In the genomic region with DNA sequence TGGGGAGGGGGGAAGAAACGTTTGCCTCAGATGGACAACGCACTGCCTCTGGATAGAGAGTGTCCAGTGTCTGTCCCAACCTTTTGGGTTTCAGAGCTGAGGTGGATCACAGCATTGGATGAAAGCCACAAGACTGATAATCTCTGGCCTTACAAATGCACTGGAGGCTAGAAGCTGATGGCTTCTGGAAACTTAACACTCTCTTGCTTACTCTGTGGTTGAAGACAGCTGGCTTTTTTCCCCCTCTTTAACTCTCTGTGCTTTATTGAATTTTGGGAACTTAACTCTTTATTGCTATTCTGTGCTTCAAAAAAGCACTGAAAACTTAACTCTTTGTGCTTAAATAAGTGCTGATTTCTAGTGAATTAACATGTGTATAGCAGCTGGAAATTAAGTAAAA, we compare ENCODE assay signal across 11 mouse cellular contexts.
DNase-seq lines count a peak whose midpoint lies in the region; ATAC-seq and TF ChIP-seq lines count a peak whose summit lies in the region.
"Had no signal": no experiment of that assay in that cellular context is flagged by ENCODE, and none has a peak within 500 bp of the region (broad histone marks: within the 10 kb centered on the region; RNA-seq: fewer than 3 reads in every experiment).

No protein-coding gene starts in this region.

- WGBS in heart, postnatal 0 days = 46% methylated on average over 2 of the region's 2 CpGs
- 52% methylated on average over 2 of the region's 2 CpGs for WGBS in lung, embryonic 14.5 days
- WGBS in embryonic facial prominence, embryonic 15.5 days = 26% methylated on average over 2 of the region's 2 CpGs
- 64% methylated on average over 2 of the region's 2 CpGs for WGBS in stomach, postnatal 0 days

- no peaks in the 10 kb centered on the region for H3K9me3 ChIP-seq in heart, postnatal 0 days (replicated peaks; ENCODE audit: control insufficient read depth, low read length)
- H3K9me3 ChIP-seq in lung, embryonic 14.5 days (ENCODE audit: low read depth, low read length) = no peaks in the 10 kb centered on the region
- no peaks in the 10 kb centered on the region for H3K9me3 ChIP-seq in embryonic facial prominence, embryonic 15.5 days (replicated peaks)
- H3K9me3 ChIP-seq in stomach, postnatal 0 days (ENCODE audit: control insufficient read depth, low read length) = no peaks in the 10 kb centered on the region
- H3K9me3 ChIP-seq: heart, embryonic 13.5 days; kidney, embryonic 15.5 days had no signal

- ATAC-seq in heart, postnatal 0 days (ENCODE audit: insufficient read depth, low read depth) = no peak
- no peak for ATAC-seq in lung, embryonic 14.5 days (ENCODE audit: insufficient read depth)
- no peak for ATAC-seq in embryonic facial prominence, embryonic 15.5 days (ENCODE audit: insufficient number of reproducible peaks, low FRiP score, low TSS enrichment, low read depth)
- no peak for ATAC-seq in stomach, postnatal 0 days (ENCODE audit: low FRiP score, low TSS enrichment)

- no peak for TF ChIP-seq CTCF in heart, postnatal 0 days (IDR thresholded peaks at IDR 0.05; ENCODE audit: low read depth)
- TF ChIP-seq CTCF in lung, embryonic 14.5 days (IDR thresholded peaks at IDR 0.05; ENCODE audit: low read depth) = no peak
- no peak for TF ChIP-seq CTCF in stomach, postnatal 0 days (IDR thresholded peaks at IDR 0.05; ENCODE audit: low read depth)

- no peak for DNase-seq in heart, postnatal 0 days (ENCODE audit: low spot score)
- no peak for DNase-seq in heart, adult 8-10 months (ENCODE audit: low spot score)
- peak; percentile 33 for DNase-seq in lung, embryonic 14.5 days
- DNase-seq in lung, postnatal 25 days (ENCODE audit: low spot score) = no peak
- DNase-seq in stomach, postnatal 0 days (ENCODE audit: low spot score) = peak; percentile 4
- DNase-seq in right cerebral cortex, postnatal 36 days (ENCODE audit: low spot score in 2 of 2) = no peak
- DNase-seq: gastrocnemius, postnatal 10 days had no signal

- no peaks in the 10 kb centered on the region for H3K27me3 ChIP-seq in heart, postnatal 0 days (ENCODE audit: control insufficient read depth, insufficient read depth, low read length)
- H3K27me3 ChIP-seq in lung, embryonic 14.5 days (ENCODE audit: insufficient read depth, low read length) = no peaks in the 10 kb centered on the region
- no peaks in the 10 kb centered on the region for H3K27me3 ChIP-seq in embryonic facial prominence, embryonic 15.5 days
- H3K27me3 ChIP-seq in stomach, postnatal 0 days (ENCODE audit: control insufficient read depth, insufficient read depth, low read length) = no peaks in the 10 kb centered on the region
- H3K27me3 ChIP-seq: heart, embryonic 13.5 days; kidney, embryonic 15.5 days had no signal

- no peak overlapping the region for H3K4me3 ChIP-seq in heart, postnatal 0 days (ENCODE audit: low read depth, low read length)
- H3K4me3 ChIP-seq in lung, embryonic 14.5 days (ENCODE audit: low read depth, low read length) = no peak overlapping the region
- no peak overlapping the region for H3K4me3 ChIP-seq in embryonic facial prominence, embryonic 15.5 days (replicated peaks)
- no peak overlapping the region for H3K4me3 ChIP-seq in stomach, postnatal 0 days (ENCODE audit: low read depth, low read length)
- H3K4me3 ChIP-seq: heart, embryonic 13.5 days; kidney, embryonic 15.5 days had no signal

- H3K9ac ChIP-seq in heart, postnatal 0 days (replicated peaks; ENCODE audit: low read depth, low read length) = no peak overlapping the region
- H3K9ac ChIP-seq in lung, embryonic 14.5 days = no peak overlapping the region
- no peak overlapping the region for H3K9ac ChIP-seq in embryonic facial prominence, embryonic 15.5 days
- no peak overlapping the region for H3K9ac ChIP-seq in stomach, postnatal 0 days (ENCODE audit: low read length)
- H3K9ac ChIP-seq: heart, embryonic 13.5 days; kidney, embryonic 15.5 days had no signal

- H3K36me3 ChIP-seq in heart, postnatal 0 days (replicated peaks; ENCODE audit: control insufficient read depth, insufficient read depth, low read length) = no peaks in the 10 kb centered on the region
- H3K36me3 ChIP-seq in lung, embryonic 14.5 days (ENCODE audit: insufficient read depth) = no peaks in the 10 kb centered on the region
- H3K36me3 ChIP-seq in embryonic facial prominence, embryonic 15.5 days = no peaks in the 10 kb centered on the region
- H3K36me3 ChIP-seq in stomach, postnatal 0 days (ENCODE audit: control insufficient read depth, insufficient read depth, low read length) = no peaks in the 10 kb centered on the region
- H3K36me3 ChIP-seq: heart, embryonic 13.5 days; kidney, embryonic 15.5 days had no signal

- H3K4me2 ChIP-seq in heart, postnatal 0 days (ENCODE audit: low read depth, low read length) = no peak overlapping the region
- no peak overlapping the region for H3K4me2 ChIP-seq in lung, embryonic 14.5 days
- H3K4me2 ChIP-seq in embryonic facial prominence, embryonic 15.5 days (replicated peaks) = no peak overlapping the region
- no peak overlapping the region for H3K4me2 ChIP-seq in stomach, postnatal 0 days (replicated peaks; ENCODE audit: low read depth)
- H3K4me2 ChIP-seq: heart, embryonic 13.5 days; kidney, embryonic 15.5 days; liver, embryonic 11.5 days had no signal

- H3K4me1 ChIP-seq in heart, postnatal 0 days (ENCODE audit: control insufficient read depth, insufficient read depth) = peaks cover 16% of the 10 kb centered on the region
- H3K4me1 ChIP-seq in lung, embryonic 14.5 days (ENCODE audit: insufficient read depth) = no peaks in the 10 kb centered on the region
- peaks cover 15% of the 10 kb centered on the region; the same call in 1 of the 2 replicates for H3K4me1 ChIP-seq in embryonic facial prominence, embryonic 15.5 days
- H3K4me1 ChIP-seq in stomach, postnatal 0 days (replicated peaks; ENCODE audit: control insufficient read depth, insufficient read depth) = no peaks in the 10 kb centered on the region

- no peak for TF ChIP-seq EP300 in heart, postnatal 0 days (IDR thresholded peaks at IDR 0.05; ENCODE audit: low read depth)
- TF ChIP-seq EP300 in stomach, postnatal 0 days (optimal IDR thresholded peaks at IDR 0.05) = no peak

- peak overlapping the region; percentile 3; the same call in 1 of the 2 replicates for H3K27ac ChIP-seq in heart, postnatal 0 days (ENCODE audit: low read depth)
- H3K27ac ChIP-seq in lung, embryonic 14.5 days (ENCODE audit: low read depth) = no peak overlapping the region
- H3K27ac ChIP-seq in embryonic facial prominence, embryonic 15.5 days (replicated peaks) = peak overlapping the region; percentile 70
- H3K27ac ChIP-seq in stomach, postnatal 0 days (replicated peaks) = no peak overlapping the region
- H3K27ac ChIP-seq: heart, embryonic 13.5 days had no signal

Comparison
In these comparisons a context has a peak if more than half of its experiments do, and no peak if none do; other contexts are left out.
1. DNase-seq: peak in lung, embryonic 14.5 days (single experiment) and stomach, postnatal 0 days (single experiment); none in heart, postnatal 0 days (single experiment), heart, adult 8-10 months (single experiment), lung, postnatal 25 days (single experiment) and right cerebral cortex, postnatal 36 days (0 of 2).
2. H3K27ac ChIP-seq: peak in heart, postnatal 0 days (single experiment) and embryonic facial prominence, embryonic 15.5 days (single experiment); none in lung, embryonic 14.5 days (single experiment) and stomach, postnatal 0 days (single experiment).